Mouse (Mus musculus) embryo, embryonic 11.5 days (tissue): ENCODE measurements around the gene Myo1c.

Experiments used
- DNase-seq: peaks from one replicate; pipeline ENCODE4 v3.0.0-alpha.2; 2012; ENCODE audit warnings: low read depth, low spot score

The Myo1c gene

GRCm38 (mm10) chr11:75650311-75650710, at the start of gene Myo1c:
Gene Myo1c (plus strand): TSS chr11:75650504.
- no peak for DNase-seq

GRCm38 (mm10) chr11:75604826-75605225, 45.5 kb upstream of the Myo1c start:
- DNase-seq: no peak

- DNase-seq: no peak
These were observed 45.0 kb upstream of the Myo1c start for GRCm38 (mm10) chr11:75605318-75605717.

- no peak for DNase-seq
These were observed 41.5 kb upstream of the Myo1c start for GRCm38 (mm10) chr11:75608776-75609175.

- DNase-seq: no peak
These were observed 40.3 kb upstream of the Myo1c start for GRCm38 (mm10) chr11:75610021-75610420.

GRCm38 (mm10) chr11:75614769-75615168, 35.5 kb upstream of the Myo1c start:
- no peak for DNase-seq

GRCm38 (mm10) chr11:75615556-75615955, 34.7 kb upstream of the Myo1c start:
- DNase-seq: no peak

- DNase-seq: no peak
These were observed 31.2 kb upstream of the Myo1c start for GRCm38 (mm10) chr11:75619133-75619532.

- no peak for DNase-seq
These were observed 30.0 kb upstream of the Myo1c start for GRCm38 (mm10) chr11:75620136-75620780.

GRCm38 (mm10) chr11:75621426-75621825, 28.9 kb upstream of the Myo1c start:
- DNase-seq: no peak

- no peak for DNase-seq
These were observed 27.5 kb upstream of the Myo1c start for GRCm38 (mm10) chr11:75622588-75623329.

GRCm38 (mm10) chr11:75624102-75624554, 26.2 kb upstream of the Myo1c start:
- no peak for DNase-seq

- no peak for DNase-seq
These were observed 24.5 kb upstream of the Myo1c start for GRCm38 (mm10) chr11:75625820-75626219.

- DNase-seq: no peak
These were observed 20.2 kb upstream of the Myo1c start for GRCm38 (mm10) chr11:75630098-75630497.

GRCm38 (mm10) chr11:75630645-75631229, 19.6 kb upstream of the Myo1c start, which contains the start of gene Inpp5k:
Gene Inpp5k (plus strand): TSS chr11:75630988.
- DNase-seq: peak; percentile 91

- DNase-seq: no peak
These were observed 18.6 kb upstream of the Myo1c start for GRCm38 (mm10) chr11:75631561-75632225.

- no peak for DNase-seq
These were observed 17.4 kb upstream of the Myo1c start for GRCm38 (mm10) chr11:75632921-75633320.

GRCm38 (mm10) chr11:75634801-75635200, 15.5 kb upstream of the Myo1c start:
- DNase-seq: no peak

- no peak for DNase-seq
These were observed 15.0 kb upstream of the Myo1c start for GRCm38 (mm10) chr11:75635315-75635714.

- DNase-seq: no peak
These were observed 7.0 kb upstream of the Myo1c start for GRCm38 (mm10) chr11:75643323-75643722.

- no peak for DNase-seq
These were observed 5.6 kb upstream of the Myo1c start for GRCm38 (mm10) chr11:75644684-75645083.

- DNase-seq: no peak
These were observed 2.6 kb upstream of the Myo1c start for GRCm38 (mm10) chr11:75647681-75648211.
